Mouse (Mus musculus) heart, adult 2 months (tissue): ENCODE measurements at regions not wholly inside any gene's neighbourhood (a gene's known extent, or its start where the extent isn't known, plus 50 kb on each side); places are given as distances from the start of the nearest gene placed in this dataset.

Source experiments
- CTCF ChIP-seq: fragments of 200-600 bp; IDR thresholded peaks from 2 replicates; pipeline ENCODE4 v1.8.1; 2022; ENCODE audit warnings: antibody characterized with exemption, mild to moderate bottlenecking, moderate library complexity
- POLR2A ChIP-seq: fragments of 200-500 bp; IDR thresholded peaks from 2 replicates; pipeline ENCODE4 v1.6.1; 2011; ENCODE audit warnings: mild to moderate bottlenecking, low read depth, low read length, control low read depth; ENCODE audit not compliant: insufficient read depth

GRCm38 (mm10) chr14:37298631-37299030 lies 163.6 kb upstream of the Ghitm start:
- TF ChIP-seq POLR2A (no peak), CTCF (no peak)
